Mouse (Mus musculus): ENCODE results near the gene Prkag1. TPM values are rescaled to one million over a fixed set of nuclear protein-coding genes. Genes with fewer than 3 reads are reported as not detected.
"Not testable (repeated sequence)": the region's sequence is repeated elsewhere in the genome, so short reads cannot be mapped to it uniquely, and the experiment has no call there.

Prkag1 gene
- polyA plus RNA-seq, 1 experiment from 2014 or later: 114 TPM

DNA sequence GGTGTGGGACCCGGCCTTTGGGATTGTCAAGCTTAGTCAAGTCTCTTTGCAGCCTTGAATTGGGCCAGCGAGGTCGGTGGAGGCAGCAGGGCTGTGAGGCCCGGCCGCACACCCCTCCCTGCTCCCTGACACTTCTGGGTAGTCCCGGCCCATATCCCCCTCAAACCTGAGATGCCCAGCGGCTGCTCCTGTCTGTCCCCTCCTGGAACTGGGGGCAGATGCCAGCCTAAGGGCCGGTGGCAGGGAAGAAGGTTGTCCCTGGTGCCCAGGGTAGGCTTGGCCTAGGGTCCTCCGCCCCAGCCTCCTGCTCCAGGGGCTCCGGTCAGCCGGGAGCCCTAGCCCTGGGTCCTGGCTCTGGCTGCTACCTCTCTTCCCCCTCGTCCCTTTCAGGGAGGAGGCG is 2.7 kb upstream of the Prkag1 start:
- WGBS (ENCODE audit: insufficient replicate concordance): 84% methylated on average over 13 of the region's 13 CpGs
- Histone ChIP-seq H3K27ac (peak overlapping the region; percentile 86; the same call in 1 of the 2 replicates), H3K36me3 (peaks cover 66% of the 10 kb centered on the region)

GRCm38 (mm10) chr15:98833281-98833680 is 2.0 kb upstream of the Prkag1 start:
- peak overlapping the region; percentile 77 for H3K4me2 ChIP-seq
- WGBS (ENCODE audit: insufficient replicate concordance): 60% methylated on average over 11 of the region's 11 CpGs
- no peak for ATAC-seq
- no peaks in the 10 kb centered on the region for H3K27me3 ChIP-seq (replicated peaks)
- peak overlapping the region; percentile 86 for H3K27ac ChIP-seq
- peak overlapping the region; percentile 61 for H3K9ac ChIP-seq
- H3K9me3 ChIP-seq (replicated peaks): no peaks in the 10 kb centered on the region
- peaks cover 61% of the 10 kb centered on the region for H3K36me3 ChIP-seq
- peak overlapping the region; percentile 8; the same call in 1 of the 2 replicates for H3K4me3 ChIP-seq
- H3K4me1 ChIP-seq: peaks cover 81% of the 10 kb centered on the region

More for the DNA sequence above, 2.7 kb upstream of the Prkag1 start:
- Histone ChIP-seq H3K4me3 (no peak overlapping the region), H3K9ac (no peak overlapping the region), H3K27me3 (replicated peaks) (no peaks in the 10 kb centered on the region), H3K9me3 (replicated peaks) (no peaks in the 10 kb centered on the region), H3K4me2 (no peak overlapping the region), H3K4me1 (peaks cover 81% of the 10 kb centered on the region)
- ATAC-seq: no peak

DNA sequence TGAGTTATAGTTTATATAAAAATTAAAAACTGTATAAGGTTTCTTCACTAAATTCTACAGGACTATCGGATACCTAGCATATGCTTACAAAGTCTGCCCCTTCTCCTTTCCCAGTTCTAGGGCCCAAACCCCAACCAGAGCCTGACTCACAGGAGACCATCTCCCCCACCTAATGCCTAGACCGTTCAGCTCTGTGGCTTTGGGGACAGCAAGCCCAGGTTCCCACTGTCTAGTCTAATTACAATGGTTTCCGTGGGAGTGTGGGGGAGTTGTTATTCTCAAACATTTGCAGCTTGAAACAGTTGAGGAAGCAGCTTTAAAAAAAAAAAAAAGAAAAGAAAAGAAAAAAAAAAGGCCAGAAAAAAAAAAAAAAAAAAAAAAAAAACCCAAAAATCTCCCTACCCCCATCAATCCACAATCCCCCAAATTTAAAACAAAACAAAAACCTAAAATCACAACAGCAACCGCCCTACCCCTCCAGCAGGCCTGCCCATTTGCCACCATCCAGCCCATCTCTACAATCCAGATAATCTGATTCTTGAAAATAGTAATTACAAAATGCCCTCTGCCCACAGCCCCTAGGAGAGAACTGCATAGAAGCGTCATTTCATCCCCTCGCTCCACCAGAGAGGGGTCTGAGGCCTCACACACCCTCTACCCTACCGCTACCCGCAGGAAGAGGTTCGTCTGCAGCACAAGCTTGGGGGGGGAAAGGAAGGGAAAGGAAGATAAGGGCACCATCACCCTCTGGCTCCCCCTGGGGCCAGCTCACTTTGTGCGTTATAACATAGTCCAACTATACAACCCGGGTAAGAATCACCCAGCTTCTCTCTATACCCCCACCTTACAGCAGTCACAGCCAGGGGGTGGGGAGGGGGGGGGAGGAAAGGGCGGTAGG is 1.1 kb upstream of the Prkag1 start:
- ATAC-seq: peak; percentile 36

GRCm38 (mm10) chr15:98831684-98832035 is 339 bp upstream of the Prkag1 start:
- Histone ChIP-seq H3K27me3 (replicated peaks) (no peaks in the 10 kb centered on the region), H3K9ac (peak overlapping the region; percentile 95), H3K27ac (peak overlapping the region; percentile 99), H3K36me3 (peaks cover 51% of the 10 kb centered on the region), H3K9me3 (replicated peaks) (no peaks in the 10 kb centered on the region), H3K4me1 (peaks cover 81% of the 10 kb centered on the region), H3K4me3 (peak overlapping the region; percentile 83), H3K4me2 (peak overlapping the region; percentile 77)
- WGBS (ENCODE audit: insufficient replicate concordance): 4% methylated on average over 9 of the region's 9 CpGs
- no peak for ATAC-seq

More for the DNA sequence above, 1.1 kb upstream of the Prkag1 start:
- Histone ChIP-seq H3K4me3 (peak overlapping the region; percentile 83), H3K9ac (peak overlapping the region; percentile 95), H3K27me3 (replicated peaks) (no peaks in the 10 kb centered on the region), H3K4me2 (peak overlapping the region; percentile 77), H3K4me1 (peaks cover 81% of the 10 kb centered on the region), H3K9me3 (replicated peaks) (no peaks in the 10 kb centered on the region), H3K27ac (peak overlapping the region; percentile 99), H3K36me3 (peaks cover 59% of the 10 kb centered on the region)
- WGBS (ENCODE audit: insufficient replicate concordance): 16% methylated on average over 11 of the region's 12 CpGs

DNA sequence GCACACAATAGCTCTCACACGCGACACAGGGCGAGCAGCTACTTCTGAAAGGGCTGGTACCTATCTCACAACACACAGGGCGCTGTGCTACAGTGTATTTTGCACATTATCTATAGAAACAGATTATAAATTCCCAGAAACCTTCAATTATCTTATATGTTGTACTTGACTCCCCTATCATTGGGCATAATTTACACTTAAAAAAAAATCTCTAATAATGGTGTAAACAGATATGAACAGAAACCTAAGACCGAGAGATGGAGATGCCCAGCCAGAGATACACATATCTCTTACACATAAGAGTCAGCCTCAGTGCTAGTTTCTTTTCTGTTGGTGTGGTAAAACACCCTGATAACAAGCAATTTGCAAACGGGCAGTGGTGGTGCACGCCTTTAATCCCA is 3.7 kb downstream of the Prkag1 start:
- H3K27me3 ChIP-seq (replicated peaks): no peaks in the 10 kb centered on the region
- peaks cover 69% of the 10 kb centered on the region for H3K4me1 ChIP-seq
- peaks cover 51% of the 10 kb centered on the region for H3K36me3 ChIP-seq
- peak overlapping the region; percentile 38 for H3K4me3 ChIP-seq
- ATAC-seq: peak; percentile 78
- H3K9ac ChIP-seq: peak overlapping the region; percentile 49
- H3K4me2 ChIP-seq: peak overlapping the region; percentile 77
- WGBS (ENCODE audit: insufficient replicate concordance): 29% methylated on average over 7 of the region's 7 CpGs
- peak overlapping the region; percentile 85 for H3K27ac ChIP-seq
- no peaks in the 10 kb centered on the region for H3K9me3 ChIP-seq (replicated peaks)

DNA sequence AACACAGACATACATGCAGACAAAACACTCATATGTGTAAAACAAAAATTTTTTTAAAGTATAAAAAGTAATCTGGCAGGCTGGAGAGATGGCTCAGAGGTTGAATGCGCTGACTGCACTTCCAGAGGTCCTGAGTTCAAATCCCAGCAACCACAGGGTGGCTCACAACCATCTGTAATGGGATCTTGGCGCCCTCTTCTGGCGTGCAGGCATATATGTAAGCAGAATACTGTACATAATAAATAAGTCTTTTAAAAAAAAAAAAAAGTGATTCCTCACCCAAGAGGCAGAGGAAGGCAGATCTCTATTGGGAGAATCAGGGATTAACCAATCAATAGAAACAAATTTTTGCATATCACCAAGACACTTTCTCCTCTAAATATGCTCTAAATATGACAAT is 7.9 kb downstream of the Prkag1 start:
- WGBS (ENCODE audit: insufficient replicate concordance): 59% methylated on average over 3 of the region's 3 CpGs
- Histone ChIP-seq H3K9ac (no peak overlapping the region), H3K4me3 (no peak overlapping the region), H3K9me3 (replicated peaks) (no peaks in the 10 kb centered on the region), H3K27ac (no peak overlapping the region), H3K27me3 (replicated peaks) (no peaks in the 10 kb centered on the region), H3K4me2 (no peak overlapping the region), H3K36me3 (peaks cover 82% of the 10 kb centered on the region), H3K4me1 (peaks cover 42% of the 10 kb centered on the region)
- no peak for ATAC-seq

GRCm38 (mm10) chr15:98822147-98822546 is 9.2 kb downstream of the Prkag1 start:
- no peak overlapping the region for H3K4me2 ChIP-seq
- WGBS (ENCODE audit: insufficient replicate concordance): 86% methylated on average over 5 of the region's 5 CpGs
- H3K36me3 ChIP-seq: peaks cover 89% of the 10 kb centered on the region
- H3K4me3 ChIP-seq: no peak overlapping the region
- H3K27me3 ChIP-seq (replicated peaks): no peaks in the 10 kb centered on the region
- ATAC-seq: no peak
- H3K9me3 ChIP-seq (replicated peaks): no peaks in the 10 kb centered on the region
- H3K27ac ChIP-seq: no peak overlapping the region
- no peak overlapping the region for H3K9ac ChIP-seq
- peaks cover 29% of the 10 kb centered on the region for H3K4me1 ChIP-seq

GRCm38 (mm10) chr15:98821403-98821802 is 9.9 kb downstream of the Prkag1 start:
- H3K36me3 ChIP-seq: peaks cover 94% of the 10 kb centered on the region
- ATAC-seq: no peak

DNA sequence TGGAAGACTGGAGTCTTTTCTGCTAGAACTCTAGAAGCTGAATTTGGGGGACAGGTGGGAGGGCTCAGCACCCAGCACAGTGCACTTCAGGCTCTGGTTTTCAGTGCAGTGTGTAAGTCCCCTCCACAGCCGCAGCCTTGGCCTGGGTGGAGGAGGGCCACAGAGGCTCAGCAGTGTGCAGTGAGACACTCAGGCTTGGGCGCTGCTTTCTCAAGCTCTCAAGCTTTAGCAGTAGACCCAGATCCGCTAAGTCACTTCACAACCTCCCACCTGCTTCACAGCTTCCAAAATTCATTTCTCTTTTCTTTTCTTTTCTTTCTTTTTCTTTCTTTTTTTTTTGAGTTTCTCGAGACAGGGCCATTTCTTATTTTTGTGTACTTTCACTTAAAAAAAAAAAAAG is 10.4 kb downstream of the Prkag1 start:
- Histone ChIP-seq H3K4me3 (no peak overlapping the region), H3K4me2 (no peak overlapping the region), H3K9me3 (replicated peaks) (no peaks in the 10 kb centered on the region), H3K27me3 (replicated peaks) (no peaks in the 10 kb centered on the region), H3K36me3 (peaks cover 96% of the 10 kb centered on the region), H3K27ac (no peak overlapping the region), H3K4me1 (peaks cover 17% of the 10 kb centered on the region), H3K9ac (no peak overlapping the region)
- no peak for ATAC-seq
- 85% methylated on average over 4 of the region's 4 CpGs for WGBS (ENCODE audit: insufficient replicate concordance)

More at GRCm38 (mm10) chr15:98821403-98821802, 9.9 kb downstream of the Prkag1 start:
- no peak overlapping the region for H3K9ac ChIP-seq
- no peak overlapping the region for H3K4me3 ChIP-seq
- H3K4me1 ChIP-seq: peaks cover 22% of the 10 kb centered on the region
- H3K27me3 ChIP-seq (replicated peaks): no peaks in the 10 kb centered on the region
- no peak overlapping the region for H3K27ac ChIP-seq
- 67% methylated on average over 10 of the region's 10 CpGs for WGBS (ENCODE audit: insufficient replicate concordance)
- no peaks in the 10 kb centered on the region for H3K9me3 ChIP-seq (replicated peaks)
- no peak overlapping the region for H3K4me2 ChIP-seq

DNA sequence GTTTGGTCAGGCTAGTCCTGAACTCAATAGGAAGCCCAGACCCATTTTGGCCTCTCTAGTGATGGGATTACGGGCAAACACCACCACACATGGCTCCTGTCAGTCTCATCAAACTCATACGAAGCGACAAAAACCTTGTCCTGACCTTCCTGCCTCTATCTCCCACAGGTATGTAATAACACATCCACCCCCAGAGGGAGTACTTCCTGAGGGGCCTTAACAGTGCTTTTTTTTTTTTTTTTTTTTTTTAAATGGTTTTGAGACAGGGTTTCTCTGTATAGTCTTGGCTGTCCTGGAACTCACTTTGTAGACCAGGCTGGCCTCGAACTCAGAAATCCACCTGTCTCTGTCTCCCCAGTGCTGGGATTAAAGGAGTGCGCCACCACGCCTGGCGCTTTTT is 13.2 kb downstream of the Prkag1 start:
- Histone ChIP-seq H3K4me2 (no peak overlapping the region), H3K4me3 (no peak overlapping the region), H3K36me3 (peaks cover 96% of the 10 kb centered on the region), H3K9me3 (replicated peaks) (no peaks in the 10 kb centered on the region), H3K27ac (no peak overlapping the region), H3K9ac (no peak overlapping the region), H3K4me1 (no peaks in the 10 kb centered on the region; the same call in 1 of the 2 replicates), H3K27me3 (replicated peaks) (no peaks in the 10 kb centered on the region)
- ATAC-seq: no peak
- 93% methylated on average over 7 of the region's 7 CpGs for WGBS (ENCODE audit: insufficient replicate concordance)

DNA sequence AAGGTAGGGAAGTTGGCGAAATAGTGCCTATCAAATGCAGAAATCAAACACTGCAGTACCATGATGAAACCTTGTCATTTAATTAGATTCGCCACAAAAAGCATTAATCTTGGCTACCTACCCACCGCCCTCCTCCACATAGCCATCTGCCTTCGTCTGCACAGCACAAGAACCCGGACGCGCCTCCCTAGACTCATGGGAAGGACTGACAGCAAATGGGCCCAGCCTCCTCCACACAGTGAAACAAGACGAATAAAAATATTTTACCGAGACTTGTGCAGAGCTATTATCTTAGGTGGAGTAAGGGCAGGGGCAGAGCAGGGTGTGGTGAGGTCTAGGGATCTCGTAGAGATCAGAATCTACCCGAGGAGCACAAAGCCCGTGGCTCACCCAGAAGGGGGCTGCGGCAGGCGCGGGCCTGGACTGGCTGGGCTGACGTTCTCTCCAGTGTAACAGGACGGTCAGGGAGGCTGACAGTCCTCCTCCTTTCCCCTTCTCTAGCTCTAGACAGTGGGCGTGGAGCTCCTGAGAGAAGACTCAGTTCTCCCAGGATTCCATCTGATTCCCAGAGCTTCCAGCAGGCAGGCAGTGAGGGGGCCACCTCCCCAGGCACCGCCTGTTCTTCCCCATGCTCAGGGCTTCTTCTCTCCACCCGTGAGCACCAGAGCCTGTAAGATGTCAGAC is 18.4 kb downstream of the Prkag1 start:
- H3K27ac ChIP-seq: no peak overlapping the region
- peaks cover 22% of the 10 kb centered on the region for H3K27me3 ChIP-seq (replicated peaks)
- H3K9me3 ChIP-seq (replicated peaks): no peaks in the 10 kb centered on the region
- H3K4me2 ChIP-seq: no peak overlapping the region
- no peak for ATAC-seq
- peaks cover 73% of the 10 kb centered on the region for H3K36me3 ChIP-seq
- peaks cover 6% of the 10 kb centered on the region for H3K4me1 ChIP-seq
- WGBS (ENCODE audit: insufficient replicate concordance): 78% methylated on average over 20 of the region's 20 CpGs
- H3K4me3 ChIP-seq: no peak overlapping the region
- no peak overlapping the region for H3K9ac ChIP-seq

GRCm38 (mm10) chr15:98810212-98810611 is 21.1 kb downstream of the Prkag1 start:
- not testable (repeated sequence) for H3K9ac ChIP-seq; H3K9me3 ChIP-seq (replicated peaks); H3K27ac ChIP-seq; H3K4me3 ChIP-seq; H3K4me2 ChIP-seq; ATAC-seq
- Histone ChIP-seq H3K27me3 (replicated peaks) (peaks cover 49% of the 10 kb centered on the region), H3K36me3 (peaks cover 47% of the 10 kb centered on the region), H3K4me1 (peaks cover 32% of the 10 kb centered on the region)
- WGBS (ENCODE audit: insufficient replicate concordance): 60% methylated on average over 6 of the region's 6 CpGs

Measured in liver, embryonic 12.5 days (tissue).